Mouse (Mus musculus) cortical plate, adult 2 months (tissue): ENCODE data around the gene Cyp4f18.

Experiments used
- CTCF ChIP-seq: fragments of 200-500 bp; IDR thresholded peaks from 2 replicates; pipeline ENCODE4 v1.5.1; 2011; ENCODE audit warnings: mild to moderate bottlenecking, control low read depth, low read length; ENCODE audit not compliant: insufficient read depth; ENCODE audit errors: extremely low read depth
- POLR2A ChIP-seq: fragments of 200-500 bp; IDR thresholded peaks from 2 replicates; pipeline ENCODE4 v1.6.1; 2011; ENCODE audit warnings: mild to moderate bottlenecking, low read length, control low read depth; ENCODE audit not compliant: insufficient read depth; ENCODE audit errors: extremely low read depth

GRCm38 (mm10) chr8:72018141-72018540, 8.7 kb upstream of the Cyp4f18 start:
- TF ChIP-seq CTCF, result no peak
- TF ChIP-seq POLR2A, result no peak
